Mouse (Mus musculus) stomach, embryonic 16.5 days (tissue): ENCODE data around the gene Clec1b. TPM values are rescaled to one million over a fixed set of nuclear protein-coding genes. Genes with fewer than 3 reads are reported as not detected.

Experiments
- polyA plus RNA-seq: library from polyadenylated mRNA; unstranded; fragments of >200 nt; fragmentation: Nextera tagmentation; extraction: Ambion mirVana; gene quantifications from 2 replicates; pipeline ENCODE4 v1.2.1, GENCODE M21; 2015

Gene Clec1b
- polyA plus RNA-seq, 1 experiment from 2014 or later: 1.8 TPM

Other genes with a start within 250 kb of the Clec1b start
- 0.72 and 0.81 TPM in 2 replicates for gene Clec2d, start 216.7 kb upstream of the Clec1b start, polyA plus RNA-seq
- gene Cd69, start 121.9 kb upstream of the Clec1b start, polyA plus RNA-seq: 0.20 and 0.48 TPM in 2 replicates
- not detected in 2 replicates for gene 4922502D21Rik, start 65.5 kb upstream of the Clec1b start, polyA plus RNA-seq
- gene Clec12a, start 54.6 kb upstream of the Clec1b start, polyA plus RNA-seq: 1.2 and 2.0 TPM in 2 replicates
- not detected in 2 replicates for gene Clec12b, start 11.4 kb upstream of the Clec1b start, polyA plus RNA-seq
- 0.34 and 0.43 TPM in 2 replicates for gene Clec9a, start 11.6 kb downstream of the Clec1b start, polyA plus RNA-seq
- 3.3 and 3.6 TPM in 2 replicates for gene Clec1a, start 54.7 kb downstream of the Clec1b start, polyA plus RNA-seq
- gene Olr1, start 109.9 kb downstream of the Clec1b start, polyA plus RNA-seq: 0.07 and 0.15 TPM in 2 replicates
- not detected in 2 replicates for gene Tmem52b, start 115.3 kb downstream of the Clec1b start, polyA plus RNA-seq
- 42.8 and 44.6 TPM in 2 replicates for gene Gabarapl1, start 135.9 kb downstream of the Clec1b start, polyA plus RNA-seq
- gene Klre1, start 180.6 kb downstream of the Clec1b start, polyA plus RNA-seq: not detected in 2 replicates
- 0.76 and 1.1 TPM in 2 replicates for gene Klrd1, start 194.5 kb downstream of the Clec1b start, polyA plus RNA-seq
- gene Klrk1, start 226.6 kb downstream of the Clec1b start, polyA plus RNA-seq: 0.14 and 0.45 TPM in 2 replicates
- not detected in 2 replicates for gene Klrc3, start 246.0 kb downstream of the Clec1b start, polyA plus RNA-seq